Mouse (Mus musculus): ENCODE measurements around the gene Gpc6. TPM values are rescaled to one million over a fixed set of nuclear protein-coding genes. Genes with fewer than 3 reads are reported as not detected.
A peak's percentile ranks its signal among the peaks of the same experiment; 100 is the strongest.

Gpc6 gene
- polyA plus RNA-seq, 1 experiment from 2014 or later = 34.9 TPM

DNA sequence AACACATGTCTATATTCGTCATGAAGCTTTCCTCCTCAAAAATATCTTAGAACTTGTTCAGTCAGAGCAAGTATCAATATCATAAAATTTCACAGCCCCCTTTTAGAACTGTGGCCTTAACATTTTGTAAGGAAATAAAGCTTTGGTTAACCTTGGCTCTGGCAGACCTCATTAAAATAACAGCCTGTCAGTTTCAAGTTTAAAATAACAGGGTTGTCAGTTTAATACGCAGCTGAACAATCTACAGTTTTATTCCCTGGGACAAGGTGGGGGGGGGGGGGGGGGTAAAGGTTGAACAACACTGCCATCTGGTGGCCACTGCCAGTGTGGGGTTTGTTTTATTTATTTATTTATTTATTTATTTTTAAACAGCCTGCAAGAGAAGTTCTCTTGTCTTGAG, 1013.4 kb downstream of the Gpc6 start:
- DNase-seq (ENCODE audit: low spot score) = peak; percentile 64
- 13% methylated on average over 2 of the region's 2 CpGs for WGBS
- Histone ChIP-seq H3K9ac (replicated peaks; ENCODE audit: low read length) (no peak overlapping the region), H3K27ac (replicated peaks; ENCODE audit: low read depth, low read length) (no peak overlapping the region), H3K4me3 (ENCODE audit: low read depth, low read length) (no peak overlapping the region), H3K9me3 (replicated peaks; ENCODE audit: control insufficient read depth, low read length) (no peaks in the 10 kb centered on the region), H3K4me1 (ENCODE audit: control insufficient read depth, insufficient read depth, low read length) (no peaks in the 10 kb centered on the region), H3K4me2 (ENCODE audit: low read depth, low read length) (no peak overlapping the region), H3K27me3 (ENCODE audit: control insufficient read depth, insufficient read depth, low read length) (no peaks in the 10 kb centered on the region), H3K36me3 (replicated peaks; ENCODE audit: control insufficient read depth, insufficient read depth, low read depth, low read length) (no peaks in the 10 kb centered on the region)
- ATAC-seq (replicated peaks; ENCODE audit: insufficient number of reproducible peaks, low FRiP score, low TSS enrichment, low read depth) = no peak; the same call in 1 of the 2 replicates

DNA sequence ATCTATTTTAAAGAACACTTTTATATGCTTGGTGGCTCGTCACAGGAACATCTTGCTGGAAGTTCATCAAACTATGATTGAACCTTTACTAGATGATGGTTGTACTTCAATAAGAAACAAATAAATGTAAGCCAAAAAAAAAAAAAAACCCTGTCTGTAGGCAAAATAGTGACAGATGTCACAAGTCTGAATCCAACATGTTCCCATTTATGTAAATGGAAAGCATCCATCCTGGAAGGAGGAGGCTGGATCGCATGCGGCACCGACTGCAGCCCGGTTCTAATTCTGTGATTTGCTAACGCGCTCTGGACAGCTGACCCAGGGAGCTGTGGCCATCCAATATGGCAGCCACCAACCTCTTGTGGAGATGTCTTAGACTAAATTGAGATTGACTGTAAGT, 1014.4 kb downstream of the Gpc6 start:
- Histone ChIP-seq H3K27ac (replicated peaks; ENCODE audit: low read depth, low read length) (no peak overlapping the region), H3K4me2 (ENCODE audit: low read depth, low read length) (no peak overlapping the region), H3K9me3 (replicated peaks; ENCODE audit: control insufficient read depth, low read length) (no peaks in the 10 kb centered on the region), H3K9ac (replicated peaks; ENCODE audit: low read length) (no peak overlapping the region), H3K4me3 (ENCODE audit: low read depth, low read length) (no peak overlapping the region), H3K27me3 (ENCODE audit: control insufficient read depth, insufficient read depth, low read length) (no peaks in the 10 kb centered on the region), H3K36me3 (replicated peaks; ENCODE audit: control insufficient read depth, insufficient read depth, low read depth, low read length) (no peaks in the 10 kb centered on the region), H3K4me1 (ENCODE audit: control insufficient read depth, insufficient read depth, low read length) (no peaks in the 10 kb centered on the region)
- WGBS = 80% methylated on average over 7 of the region's 7 CpGs
- no peak for DNase-seq (ENCODE audit: low spot score)
- ATAC-seq (replicated peaks; ENCODE audit: insufficient number of reproducible peaks, low FRiP score, low TSS enrichment, low read depth) = no peak

DNA sequence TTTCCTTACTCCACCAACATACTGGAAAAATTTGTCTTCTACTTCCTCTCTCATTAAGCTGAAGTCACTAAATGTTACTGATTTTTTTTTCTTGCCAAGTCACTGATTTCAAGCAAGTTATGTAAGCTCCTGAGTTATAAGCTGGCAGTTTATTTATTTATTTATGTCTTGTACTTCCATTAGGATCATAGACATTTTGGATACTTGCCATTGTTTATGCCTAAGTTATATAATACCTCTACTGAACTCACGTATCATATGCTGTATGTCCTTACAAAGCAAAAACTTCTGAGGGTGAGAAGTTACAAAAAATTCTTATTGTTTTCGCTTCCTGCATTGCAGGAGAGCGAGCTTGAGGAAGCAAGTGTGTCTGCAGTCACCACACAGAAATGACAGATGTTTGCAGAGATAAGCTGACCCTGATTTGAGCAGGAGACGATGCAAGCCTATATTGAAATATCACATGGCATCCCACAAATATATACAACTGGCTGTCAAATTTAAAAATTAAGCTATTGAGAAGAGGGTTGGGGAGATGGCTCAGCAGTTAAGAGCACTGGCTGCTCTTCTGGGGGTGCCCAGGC, 1020.9 kb downstream of the Gpc6 start:
- Histone ChIP-seq H3K36me3 (replicated peaks; ENCODE audit: control insufficient read depth, insufficient read depth, low read depth, low read length) (no peaks in the 10 kb centered on the region), H3K4me2 (ENCODE audit: low read depth, low read length) (no peak overlapping the region), H3K4me3 (ENCODE audit: low read depth, low read length) (no peak overlapping the region), H3K27me3 (ENCODE audit: control insufficient read depth, insufficient read depth, low read length) (no peaks in the 10 kb centered on the region), H3K9me3 (replicated peaks; ENCODE audit: control insufficient read depth, low read length) (no peaks in the 10 kb centered on the region), H3K9ac (replicated peaks; ENCODE audit: low read length) (no peak overlapping the region), H3K4me1 (ENCODE audit: control insufficient read depth, insufficient read depth, low read length) (no peaks in the 10 kb centered on the region), H3K27ac (replicated peaks; ENCODE audit: low read depth, low read length) (no peak overlapping the region)
- no peak for ATAC-seq (replicated peaks; ENCODE audit: insufficient number of reproducible peaks, low FRiP score, low TSS enrichment, low read depth)
- DNase-seq (ENCODE audit: low spot score) = no peak
- 72% methylated on average over 4 of the region's 4 CpGs for WGBS

DNA sequence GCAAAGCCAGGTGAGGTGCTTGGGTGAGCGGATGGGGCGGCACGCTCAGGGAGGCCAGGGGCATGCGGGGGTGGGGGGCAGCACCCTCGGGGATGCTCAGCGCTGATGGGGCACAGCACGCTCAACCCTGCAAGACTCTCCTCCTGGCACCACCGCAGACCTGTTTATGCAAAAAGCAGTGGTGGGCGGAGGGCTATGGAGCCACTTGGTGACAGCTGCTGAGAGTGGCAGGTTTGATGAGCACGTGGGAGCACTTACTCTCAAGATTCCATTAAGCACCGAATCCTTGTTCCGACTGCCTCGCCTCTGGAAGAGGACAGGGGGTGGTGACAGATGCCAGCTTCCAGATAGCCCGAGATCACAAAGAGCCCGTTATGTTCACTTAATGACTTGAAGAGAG, 1026.2 kb downstream of the Gpc6 start:
- Histone ChIP-seq H3K4me1 (ENCODE audit: control insufficient read depth, insufficient read depth, low read length) (no peaks in the 10 kb centered on the region), H3K27ac (replicated peaks; ENCODE audit: low read depth, low read length) (no peak overlapping the region), H3K9ac (replicated peaks; ENCODE audit: low read length) (no peak overlapping the region), H3K9me3 (replicated peaks; ENCODE audit: control insufficient read depth, low read length) (no peaks in the 10 kb centered on the region), H3K27me3 (ENCODE audit: control insufficient read depth, insufficient read depth, low read length) (no peaks in the 10 kb centered on the region), H3K36me3 (replicated peaks; ENCODE audit: control insufficient read depth, insufficient read depth, low read depth, low read length) (no peaks in the 10 kb centered on the region), H3K4me2 (ENCODE audit: low read depth, low read length) (no peak overlapping the region), H3K4me3 (ENCODE audit: low read depth, low read length) (no peak overlapping the region)
- ATAC-seq (replicated peaks; ENCODE audit: insufficient number of reproducible peaks, low FRiP score, low TSS enrichment, low read depth) (no peak), DNase-seq (ENCODE audit: low spot score) (no peak)
- WGBS = 60% methylated on average over 15 of the region's 15 CpGs

DNA sequence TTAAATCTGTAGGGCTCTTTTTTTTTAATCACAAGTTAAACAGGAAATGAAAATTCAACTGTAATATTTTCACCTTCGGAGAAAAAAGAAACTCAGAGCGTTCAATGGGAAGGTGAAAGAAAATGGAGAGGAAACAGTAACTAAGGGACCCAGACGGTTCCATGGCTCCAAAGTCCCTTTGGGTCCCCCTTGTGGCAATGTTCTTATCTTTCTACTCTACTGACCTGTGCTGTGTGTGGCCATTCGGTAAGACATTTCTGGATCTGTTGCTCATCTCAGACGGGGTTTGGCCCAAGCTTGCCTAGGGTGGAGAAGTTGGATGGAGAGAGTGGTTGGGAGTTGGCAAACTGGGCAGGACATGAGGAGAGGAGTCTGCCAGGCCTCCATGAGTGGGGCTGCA, 1026.6 kb downstream of the Gpc6 start:
- Histone ChIP-seq H3K9ac (replicated peaks; ENCODE audit: low read length) (no peak overlapping the region), H3K4me3 (ENCODE audit: low read depth, low read length) (no peak overlapping the region), H3K27me3 (ENCODE audit: control insufficient read depth, insufficient read depth, low read length) (no peaks in the 10 kb centered on the region), H3K27ac (replicated peaks; ENCODE audit: low read depth, low read length) (no peak overlapping the region), H3K9me3 (replicated peaks; ENCODE audit: control insufficient read depth, low read length) (no peaks in the 10 kb centered on the region), H3K36me3 (replicated peaks; ENCODE audit: control insufficient read depth, insufficient read depth, low read depth, low read length) (no peaks in the 10 kb centered on the region), H3K4me2 (ENCODE audit: low read depth, low read length) (no peak overlapping the region), H3K4me1 (ENCODE audit: control insufficient read depth, insufficient read depth, low read length) (no peaks in the 10 kb centered on the region)
- no peak for ATAC-seq (replicated peaks; ENCODE audit: insufficient number of reproducible peaks, low FRiP score, low TSS enrichment, low read depth)
- 61% methylated on average over 5 of the region's 5 CpGs for WGBS
- DNase-seq (ENCODE audit: low spot score) = peak; percentile 43

DNA sequence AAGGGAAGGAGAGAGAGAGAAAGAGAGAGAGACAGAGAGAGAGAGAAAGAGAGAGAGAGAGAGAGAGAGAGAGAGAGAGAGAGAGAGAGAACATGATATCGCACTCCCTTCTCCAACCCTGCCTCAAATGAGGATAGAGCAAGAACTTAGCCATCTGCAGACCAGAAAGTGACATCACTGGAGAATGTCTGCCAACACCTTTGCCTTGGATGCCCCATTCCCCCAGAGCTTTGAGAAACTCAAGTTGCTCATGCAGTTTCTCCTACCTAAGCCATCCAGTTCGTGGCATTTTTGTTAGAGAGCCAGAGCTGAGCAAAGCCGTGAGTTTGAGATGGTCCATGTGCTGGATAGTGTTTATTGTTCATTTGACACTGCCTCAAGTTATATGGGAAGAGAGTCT, 1030.9 kb downstream of the Gpc6 start:
- Histone ChIP-seq H3K36me3 (replicated peaks; ENCODE audit: control insufficient read depth, insufficient read depth, low read depth, low read length) (no peaks in the 10 kb centered on the region), H3K27me3 (ENCODE audit: control insufficient read depth, insufficient read depth, low read length) (no peaks in the 10 kb centered on the region), H3K4me3 (ENCODE audit: low read depth, low read length) (no peak overlapping the region), H3K4me1 (ENCODE audit: control insufficient read depth, insufficient read depth, low read length) (no peaks in the 10 kb centered on the region), H3K4me2 (ENCODE audit: low read depth, low read length) (no peak overlapping the region), H3K27ac (replicated peaks; ENCODE audit: low read depth, low read length) (no peak overlapping the region), H3K9me3 (replicated peaks; ENCODE audit: control insufficient read depth, low read length) (no peaks in the 10 kb centered on the region), H3K9ac (replicated peaks; ENCODE audit: low read length) (no peak overlapping the region)
- DNase-seq (ENCODE audit: low spot score) (no peak), ATAC-seq (replicated peaks; ENCODE audit: insufficient number of reproducible peaks, low FRiP score, low TSS enrichment, low read depth) (no peak)
- WGBS = 94% methylated on average over 3 of the region's 3 CpGs

DNA sequence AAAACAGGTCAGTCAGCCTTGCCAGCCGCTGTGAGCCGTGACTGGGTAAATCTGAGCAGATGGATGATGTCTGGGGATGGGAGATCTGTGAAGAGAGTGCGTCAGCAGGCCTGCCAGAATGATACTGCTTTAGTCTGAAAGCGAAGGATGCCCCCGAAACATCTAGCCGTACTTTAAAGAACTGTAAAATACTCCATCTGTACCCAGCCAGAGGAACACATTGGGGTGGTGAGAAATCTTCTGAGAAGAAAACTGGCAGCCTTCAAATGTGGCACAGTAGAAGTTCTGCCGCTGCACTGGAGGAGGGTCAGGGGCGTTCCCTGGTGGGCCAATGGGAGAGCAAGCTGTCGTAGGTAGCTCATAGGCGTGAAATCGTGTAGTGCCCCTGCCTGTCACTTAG, 1033.3 kb downstream of the Gpc6 start:
- no peak overlapping the region for H3K27ac ChIP-seq (replicated peaks; ENCODE audit: low read depth, low read length)
- H3K27me3 ChIP-seq (ENCODE audit: control insufficient read depth, insufficient read depth, low read length) = no peaks in the 10 kb centered on the region
- DNase-seq (ENCODE audit: low spot score) = no peak
- H3K4me1 ChIP-seq (ENCODE audit: control insufficient read depth, insufficient read depth, low read length) = no peaks in the 10 kb centered on the region
- ATAC-seq (replicated peaks; ENCODE audit: insufficient number of reproducible peaks, low FRiP score, low TSS enrichment, low read depth) = no peak
- H3K9me3 ChIP-seq (replicated peaks; ENCODE audit: control insufficient read depth, low read length) = no peaks in the 10 kb centered on the region
- H3K4me2 ChIP-seq (ENCODE audit: low read depth, low read length) = no peak overlapping the region
- no peak overlapping the region for H3K4me3 ChIP-seq (ENCODE audit: low read depth, low read length)
- no peak overlapping the region for H3K9ac ChIP-seq (replicated peaks; ENCODE audit: low read length)
- H3K36me3 ChIP-seq (replicated peaks; ENCODE audit: control insufficient read depth, insufficient read depth, low read depth, low read length) = no peaks in the 10 kb centered on the region
- 93% methylated on average over 11 of the region's 11 CpGs for WGBS

DNA sequence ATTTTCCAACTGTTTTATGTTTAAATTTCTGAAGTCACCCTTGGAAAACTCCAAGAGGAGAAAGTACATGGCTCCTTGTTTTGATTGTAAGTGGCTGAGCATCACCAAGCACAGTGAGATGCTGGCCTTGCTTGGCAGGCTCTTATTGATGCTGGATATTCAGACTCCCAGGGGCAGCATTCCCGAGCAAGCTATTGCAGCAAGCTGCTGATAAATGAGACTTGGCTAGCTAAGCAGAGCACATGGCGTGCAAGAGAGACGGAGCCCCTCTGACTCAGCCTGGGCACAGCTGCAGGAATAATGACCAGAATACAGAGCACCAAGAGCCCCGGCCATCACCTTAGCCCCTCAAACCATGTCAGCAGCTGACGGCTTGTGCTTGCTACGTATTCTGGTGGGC, 1036.2 kb downstream of the Gpc6 start:
- ATAC-seq (replicated peaks; ENCODE audit: insufficient number of reproducible peaks, low FRiP score, low TSS enrichment, low read depth) (no peak), DNase-seq (ENCODE audit: low spot score) (no peak)
- Histone ChIP-seq H3K27me3 (ENCODE audit: control insufficient read depth, insufficient read depth, low read length) (no peaks in the 10 kb centered on the region), H3K4me3 (ENCODE audit: low read depth, low read length) (no peak overlapping the region), H3K9me3 (replicated peaks; ENCODE audit: control insufficient read depth, low read length) (no peaks in the 10 kb centered on the region), H3K4me1 (ENCODE audit: control insufficient read depth, insufficient read depth, low read length) (no peaks in the 10 kb centered on the region), H3K36me3 (replicated peaks; ENCODE audit: control insufficient read depth, insufficient read depth, low read depth, low read length) (no peaks in the 10 kb centered on the region), H3K4me2 (ENCODE audit: low read depth, low read length) (no peak overlapping the region), H3K9ac (replicated peaks; ENCODE audit: low read length) (no peak overlapping the region), H3K27ac (replicated peaks; ENCODE audit: low read depth, low read length) (no peak overlapping the region)
- WGBS = 71% methylated on average over 6 of the region's 6 CpGs

Data from embryonic facial prominence, embryonic 11.5 days (tissue).